Mouse (Mus musculus) C2C12 (cell line): ENCODE results near the gene Rilp.

Experiments used
- CEBPB ChIP-seq: IDR thresholded peaks from one replicate; pipeline ENCODE4 v1.6.1; 2011; ENCODE audit warnings: low read depth, mild to moderate bottlenecking, control low read depth, moderate library complexity
- CTCF ChIP-seq: IDR thresholded peaks from one replicate; pipeline ENCODE4 v1.5.1; 2011; ENCODE audit not compliant: control insufficient read depth, insufficient read depth, insufficient read length
- MAX ChIP-seq: IDR thresholded peaks from one replicate; pipeline ENCODE4 v1.6.1; 2011; ENCODE audit warnings: mild to moderate bottlenecking, control low read depth
- MYOG ChIP-seq: IDR thresholded peaks from one replicate; pipeline ENCODE4 v1.6.1; 2011; ENCODE audit not compliant: control insufficient read depth, insufficient read length; ENCODE audit errors: extremely low read depth
- USF1 ChIP-seq: IDR thresholded peaks from one replicate; pipeline ENCODE4 v1.6.1; 2011; ENCODE audit warnings: low read depth, mild to moderate bottlenecking, control low read depth, moderate library complexity

DNA sequence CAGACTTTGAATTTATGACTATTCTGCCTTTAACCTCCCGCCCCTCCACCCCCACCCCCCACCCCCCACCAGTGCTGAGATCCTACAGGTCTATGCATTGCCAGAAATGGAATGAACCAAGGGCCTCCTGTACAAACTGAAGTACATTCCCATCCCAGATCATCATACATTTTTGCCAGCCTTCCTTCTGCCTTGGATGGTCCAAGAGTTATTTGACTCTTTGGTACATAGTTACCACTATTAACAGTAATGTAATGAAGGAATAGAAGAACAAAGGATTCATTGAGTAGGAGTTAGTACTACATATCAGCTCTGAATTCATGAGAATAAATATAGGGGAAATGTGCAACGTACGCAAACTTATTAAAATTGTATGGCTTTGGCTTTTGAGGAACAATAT is 23.7 kb upstream of the Rilp start:
- TF ChIP-seq CTCF (no peak), MAX (no peak), CEBPB (no peak), USF1 (no peak), MYOG (no peak)
